ENCODE assay signal across 19 mouse cellular contexts in genomic region chr16:12052051-12052450, GRCm38 (mm10).
DNase-seq lines count a peak whose midpoint lies in the region; ATAC-seq lines count a peak whose summit lies in the region.
"Had no signal": no experiment of that assay in that cellular context is flagged by ENCODE, and none has a peak within 500 bp of the region (broad histone marks: within the 10 kb centered on the region; RNA-seq: fewer than 3 reads in every experiment).

No protein-coding gene starts in this region.

- no peak overlapping the region for H3K9ac ChIP-seq in forebrain, embryonic 11.5 days (ENCODE audit: low read length)
- no peak overlapping the region for H3K9ac ChIP-seq in forebrain, embryonic 13.5 days
- 0 out of 2 replicates have a peak overlapping the region, but pooled peaks have one; percentile 12 for H3K9ac ChIP-seq in liver, embryonic 12.5 days
- H3K9ac ChIP-seq: embryonic facial prominence, embryonic 15.5 days; hindbrain, embryonic 15.5 days had no signal

- H3K4me3 ChIP-seq in forebrain, embryonic 11.5 days (ENCODE audit: low read depth, low read length) = no peak overlapping the region
- no peak overlapping the region for H3K4me3 ChIP-seq in forebrain, embryonic 13.5 days
- H3K4me3 ChIP-seq in liver, embryonic 12.5 days = no peak overlapping the region
- H3K4me3 ChIP-seq in limb, embryonic 10.5 days = no peak overlapping the region
- H3K4me3 ChIP-seq: embryonic facial prominence, embryonic 15.5 days; hindbrain, embryonic 15.5 days; midbrain, embryonic 10.5 days had no signal

- H3K9me3 ChIP-seq in forebrain, embryonic 11.5 days (ENCODE audit: control insufficient read depth, low read length) = no peaks in the 10 kb centered on the region
- H3K9me3 ChIP-seq in forebrain, embryonic 13.5 days (replicated peaks) = no peaks in the 10 kb centered on the region
- H3K9me3 ChIP-seq in liver, embryonic 12.5 days (replicated peaks) = no peaks in the 10 kb centered on the region
- H3K9me3 ChIP-seq in limb, embryonic 10.5 days (replicated peaks) = no peaks in the 10 kb centered on the region
- H3K9me3 ChIP-seq: embryonic facial prominence, embryonic 15.5 days; hindbrain, embryonic 15.5 days; midbrain, embryonic 10.5 days had no signal

- no peak overlapping the region for H3K27ac ChIP-seq in forebrain, embryonic 11.5 days (ENCODE audit: low read depth, low read length)
- no peak overlapping the region for H3K27ac ChIP-seq in forebrain, embryonic 13.5 days
- peak overlapping the region; percentile 78 for H3K27ac ChIP-seq in liver, embryonic 12.5 days
- H3K27ac ChIP-seq in limb, embryonic 10.5 days = no peak overlapping the region
- H3K27ac ChIP-seq: embryonic facial prominence, embryonic 15.5 days; hindbrain, embryonic 15.5 days; kidney, postnatal 0 days; midbrain, embryonic 10.5 days had no signal

- WGBS in forebrain, embryonic 11.5 days = 100% methylated on average over 1 of the region's 1 CpGs
- 87% methylated on average over 1 of the region's 1 CpGs for WGBS in forebrain, embryonic 13.5 days
- WGBS in liver, embryonic 12.5 days (ENCODE audit: insufficient replicate concordance) = 19% methylated on average over 1 of the region's 1 CpGs
- 92% methylated on average over 1 of the region's 1 CpGs for WGBS in limb, embryonic 10.5 days

- no peaks in the 10 kb centered on the region for H3K27me3 ChIP-seq in forebrain, embryonic 11.5 days (ENCODE audit: control insufficient read depth, insufficient read depth, low read length)
- no peaks in the 10 kb centered on the region for H3K27me3 ChIP-seq in forebrain, embryonic 13.5 days
- no peaks in the 10 kb centered on the region for H3K27me3 ChIP-seq in liver, embryonic 12.5 days (replicated peaks)
- no peaks in the 10 kb centered on the region for H3K27me3 ChIP-seq in limb, embryonic 10.5 days (ENCODE audit: low read depth, poor library complexity, severe bottlenecking)
- H3K27me3 ChIP-seq: embryonic facial prominence, embryonic 15.5 days; hindbrain, embryonic 15.5 days had no signal

- no peak for DNase-seq in forebrain, embryonic 11.5 days (ENCODE audit: low spot score)
- DNase-seq in c-Kit-positive CD71-negative TER-119-negative erythroid progenitor cells, embryonic 14.5 days (ENCODE audit: low read depth) = peak; percentile 20
- DNase-seq in ovary, postnatal 36 days (ENCODE audit: low spot score) = no peak
- no peak for DNase-seq in limb, embryonic 10.5 days (ENCODE audit: low spot score)
- DNase-seq: adrenal gland, postnatal 10 days; cerebellum, adult 9-10 months; heart, postnatal 4 days; kidney, adult 2 months; layer of hippocampus, adult 9-11 months; lung, postnatal 4 days; right cerebral cortex, postnatal 14 days; thymus, postnatal 14 days had no signal

- ATAC-seq in forebrain, embryonic 11.5 days (replicated peaks; ENCODE audit: low FRiP score) = 0 out of 2 replicates have a peak, but pooled peaks have one; percentile 21
- no peak for ATAC-seq in forebrain, embryonic 13.5 days
- peak; percentile 97 for ATAC-seq in liver, embryonic 12.5 days
- ATAC-seq in megakaryocyte progenitor cell, adult 5-6 weeks (replicated peaks; ENCODE audit: poor library complexity) = peak; percentile 63

- H3K4me2 ChIP-seq in forebrain, embryonic 11.5 days (ENCODE audit: low read depth, low read length, severe bottlenecking) = no peak overlapping the region
- H3K4me2 ChIP-seq in forebrain, embryonic 13.5 days = no peak overlapping the region
- peak overlapping the region; percentile 36 for H3K4me2 ChIP-seq in liver, embryonic 12.5 days
- H3K4me2 ChIP-seq: embryonic facial prominence, embryonic 15.5 days; hindbrain, embryonic 15.5 days had no signal

- no peaks in the 10 kb centered on the region for H3K36me3 ChIP-seq in forebrain, embryonic 11.5 days (ENCODE audit: control insufficient read depth, insufficient read depth, low read length)
- no peaks in the 10 kb centered on the region for H3K36me3 ChIP-seq in forebrain, embryonic 13.5 days (ENCODE audit: poor library complexity, severe bottlenecking)
- H3K36me3 ChIP-seq in liver, embryonic 12.5 days = no peaks in the 10 kb centered on the region
- no peaks in the 10 kb centered on the region for H3K36me3 ChIP-seq in limb, embryonic 10.5 days
- H3K36me3 ChIP-seq: embryonic facial prominence, embryonic 15.5 days; hindbrain, embryonic 15.5 days; midbrain, embryonic 10.5 days had no signal

- no peaks in the 10 kb centered on the region for H3K4me1 ChIP-seq in forebrain, embryonic 11.5 days (replicated peaks; ENCODE audit: control insufficient read depth, insufficient read depth, low read length)
- no peaks in the 10 kb centered on the region for H3K4me1 ChIP-seq in forebrain, embryonic 13.5 days
- peaks cover 51% of the 10 kb centered on the region for H3K4me1 ChIP-seq in liver, embryonic 12.5 days
- H3K4me1 ChIP-seq in limb, embryonic 10.5 days = no peaks in the 10 kb centered on the region
- H3K4me1 ChIP-seq: embryonic facial prominence, embryonic 15.5 days; hindbrain, embryonic 15.5 days; midbrain, embryonic 10.5 days had no signal
